Mouse (Mus musculus): ENCODE data around the gene Cr1l. TPM values are rescaled to one million over a fixed set of nuclear protein-coding genes. Genes with fewer than 3 reads are reported as not detected.

Cr1l gene
- total and polyA plus RNA-seq, 3 experiments, result 76.1 to 134 (median 84.6) TPM

DNA sequence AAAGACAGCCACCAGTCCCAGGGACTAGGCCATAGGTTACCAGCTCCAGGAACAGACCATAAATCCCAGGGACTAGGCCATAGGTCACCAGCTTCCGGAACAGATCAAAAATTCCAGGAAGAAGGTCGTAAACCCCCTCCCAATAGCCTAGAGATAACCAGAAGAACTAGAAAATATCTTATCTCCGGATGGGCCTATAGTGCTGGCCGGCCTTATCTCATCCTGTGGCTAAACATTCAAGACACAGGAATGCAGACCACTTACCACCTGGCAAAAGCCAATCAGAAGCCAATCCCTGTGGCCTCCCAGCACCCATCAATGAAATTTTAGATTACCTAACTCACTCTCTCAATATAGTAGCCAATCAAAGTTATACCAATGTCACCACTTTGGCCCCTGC is 30.7 kb downstream of the Cr1l start:
- Histone ChIP-seq H3K36me3 (replicated peaks in 1 of 2; ENCODE audit: control insufficient read depth in 1 of 2, insufficient read depth in 1 of 2, low read length in 1 of 2) (peaks cover 21 to 51% of the 10 kb centered on the region in 2 experiments), H3K27ac (ENCODE audit: insufficient read depth, low read depth) (no peak overlapping the region), H3K4me2 (ENCODE audit: insufficient read depth, low read depth, poor library complexity, severe bottlenecking) (no peak overlapping the region), H3K79me2 (replicated peaks; ENCODE audit: control insufficient read depth, extremely low read depth, insufficient read depth, poor library complexity, severe bottlenecking) (no peaks in the 10 kb centered on the region), H3K9ac (ENCODE audit: insufficient read depth, low read depth) (no peak overlapping the region), H3K27me3 (replicated peaks) (no peaks in the 10 kb centered on the region), H3K4me1 (ENCODE audit: control insufficient read depth in 1 of 2, insufficient read depth in 2 of 2) (no peaks in the 10 kb centered on the region), H3K9me3 (replicated peaks; ENCODE audit: low read length) (no peaks in the 10 kb centered on the region), H3K4me3 (replicated peaks in 1 of 3; ENCODE audit: low read depth in 2 of 3, low read length in 2 of 3, poor library complexity in 1 of 3) (no peak overlapping the region)
- dilution Hi-C loops (cut with MboI; ENCODE audit: extremely low pct_ligation_motif_present, extremely low pct_unique_long_range_greater_than_20kb, low sequenced_read_pairs) (no loop called here), in situ Hi-C loops (cut with MboI; ENCODE audit: low pct_ligation_motif_present, low pct_unique_long_range_greater_than_20kb, low sequenced_read_pairs) (no loop called here)
- DNase-seq (ENCODE audit: extremely low read depth), result no peak
- no peak for TF ChIP-seq JUND (conservative IDR thresholded peaks at IDR 0.05; ENCODE audit: low read depth, low read length)
- TF ChIP-seq MXI1 (IDR thresholded peaks at IDR 0.05; ENCODE audit: low read depth, low read length), result no peak
- TF ChIP-seq ZKSCAN1 (IDR thresholded peaks at IDR 0.05; ENCODE audit: borderline replicate concordance, low read depth, low read length), result no peak
- TF ChIP-seq GABPA (IDR thresholded peaks at IDR 0.05; ENCODE audit: insufficient replicate concordance, low read depth, low read length), result no peak
- no peak for TF ChIP-seq RAD21 (IDR thresholded peaks at IDR 0.05; ENCODE audit: low read depth, low read length)
- TF ChIP-seq E2F4 (IDR thresholded peaks at IDR 0.05; ENCODE audit: insufficient replicate concordance, low read depth, low read length), result no peak
- no peak for TF ChIP-seq POLR2AphosphoS2 (IDR thresholded peaks at IDR 0.05; ENCODE audit: low read depth, low read length)
- TF ChIP-seq MAFK (IDR thresholded peaks at IDR 0.05; ENCODE audit: insufficient replicate concordance, low read length), result no peak
- TF ChIP-seq HCFC1 (IDR thresholded peaks at IDR 0.05; ENCODE audit: low read depth, low read length), result no peak
- TF ChIP-seq PAX5 (IDR thresholded peaks at IDR 0.05; ENCODE audit: low read length), result no peak
- no peak for TF ChIP-seq MAZ (IDR thresholded peaks at IDR 0.05; ENCODE audit: low read depth, low read length)

DNA sequence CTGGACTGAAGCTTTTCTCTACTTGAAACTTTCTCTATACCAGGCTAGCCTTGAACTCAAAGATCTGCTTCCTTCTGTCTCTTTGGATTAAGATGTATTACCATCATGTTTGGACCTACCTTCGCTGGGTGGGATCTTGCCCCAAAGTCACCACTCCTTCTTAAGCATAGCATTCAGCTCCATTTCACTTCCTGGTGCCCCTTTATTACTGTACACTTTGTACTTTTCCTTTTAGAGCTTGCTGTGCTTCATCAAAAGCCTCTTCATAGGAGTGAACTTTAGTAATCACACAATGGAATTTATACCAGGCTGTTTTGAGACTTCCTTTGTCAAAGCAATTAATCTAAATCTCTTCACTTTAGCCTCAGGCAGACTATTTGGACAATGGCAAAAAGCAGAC is 33.4 kb downstream of the Cr1l start:
- no peak overlapping the region for H3K27ac ChIP-seq (ENCODE audit: insufficient read depth, low read depth)
- dilution Hi-C loops (cut with MboI; ENCODE audit: extremely low pct_ligation_motif_present, extremely low pct_unique_long_range_greater_than_20kb, low sequenced_read_pairs), result no loop called here
- H3K4me3 ChIP-seq (replicated peaks in 1 of 3; ENCODE audit: low read depth in 2 of 3, low read length in 2 of 3, poor library complexity in 1 of 3), result no peak overlapping the region
- no peak for DNase-seq (ENCODE audit: extremely low read depth)
- TF ChIP-seq CTCF (conservative IDR thresholded peaks at IDR 0.05 in 1 of 2, IDR thresholded peaks at IDR 0.05 in 1 of 2; ENCODE audit: low read depth in 2 of 2, low read length in 2 of 2), result no peak
- no peak for TF ChIP-seq POLR2A (IDR thresholded peaks at IDR 0.05; ENCODE audit: low read depth, low read length)
- TF ChIP-seq EP300 (IDR thresholded peaks at IDR 0.05; ENCODE audit: low read length), result no peak
- TF ChIP-seq ZKSCAN1 (IDR thresholded peaks at IDR 0.05; ENCODE audit: borderline replicate concordance, low read depth, low read length), result no peak
- TF ChIP-seq SMC3 (IDR thresholded peaks at IDR 0.05; ENCODE audit: low read depth, low read length), result no peak
- TF ChIP-seq JUND (conservative IDR thresholded peaks at IDR 0.05; ENCODE audit: low read depth, low read length), result no peak
- TF ChIP-seq RAD21 (IDR thresholded peaks at IDR 0.05; ENCODE audit: low read depth, low read length), result no peak
- no peak for TF ChIP-seq RCOR1 (conservative IDR thresholded peaks at IDR 0.05; ENCODE audit: low read depth, low read length)
- no peak for TF ChIP-seq BHLHE40 (IDR thresholded peaks at IDR 0.05; ENCODE audit: low read depth, low read length)
- no peak for TF ChIP-seq NELFE (IDR thresholded peaks at IDR 0.05; ENCODE audit: low read depth, low read length)
- no peak for TF ChIP-seq MAFK (IDR thresholded peaks at IDR 0.05; ENCODE audit: insufficient replicate concordance, low read length)
- no peak for TF ChIP-seq GABPA (IDR thresholded peaks at IDR 0.05; ENCODE audit: insufficient replicate concordance, low read depth, low read length)
- no peak for TF ChIP-seq IRF4 (IDR thresholded peaks at IDR 0.05; ENCODE audit: low read depth, low read length)
- no peak for TF ChIP-seq USF2 (conservative IDR thresholded peaks at IDR 0.05; ENCODE audit: low read depth, low read length)
- TF ChIP-seq PAX5 (IDR thresholded peaks at IDR 0.05; ENCODE audit: low read length), result no peak
- TF ChIP-seq TCF12 (IDR thresholded peaks at IDR 0.05; ENCODE audit: low read depth, low read length), result no peak
- TF ChIP-seq MEF2A (IDR thresholded peaks at IDR 0.05; ENCODE audit: borderline replicate concordance, low read depth, low read length), result no peak
- no peak for TF ChIP-seq UBTF (IDR thresholded peaks at IDR 0.05; ENCODE audit: low read depth, low read length)
- no peak for TF ChIP-seq SIN3A (IDR thresholded peaks at IDR 0.05; ENCODE audit: low read length)
- no peak for TF ChIP-seq USF1 (IDR thresholded peaks at IDR 0.05; ENCODE audit: low read depth, low read length)
- no peaks in the 10 kb centered on the region for H3K27me3 ChIP-seq (replicated peaks)
- no peak overlapping the region for H3K9ac ChIP-seq (ENCODE audit: insufficient read depth, low read depth)
- H3K36me3 ChIP-seq (replicated peaks in 1 of 2; ENCODE audit: control insufficient read depth in 1 of 2, insufficient read depth in 1 of 2, low read length in 1 of 2), result peaks cover 13 to 44% of the 10 kb centered on the region in 2 experiments
- no peak overlapping the region for H3K4me2 ChIP-seq (ENCODE audit: insufficient read depth, low read depth, poor library complexity, severe bottlenecking)
- in situ Hi-C loops (cut with MboI; ENCODE audit: low pct_ligation_motif_present, low pct_unique_long_range_greater_than_20kb, low sequenced_read_pairs), result no loop called here
- H3K79me2 ChIP-seq (replicated peaks; ENCODE audit: control insufficient read depth, extremely low read depth, insufficient read depth, poor library complexity, severe bottlenecking), result no peaks in the 10 kb centered on the region
- no peaks in the 10 kb centered on the region for H3K4me1 ChIP-seq (ENCODE audit: control insufficient read depth in 1 of 2, insufficient read depth in 2 of 2)
- H3K9me3 ChIP-seq (replicated peaks; ENCODE audit: low read length), result no peaks in the 10 kb centered on the region

All from CH12.LX (cell line).